Mouse (Mus musculus): ENCODE results near the gene Mrtfb. TPM values are rescaled to one million over a fixed set of nuclear protein-coding genes. Genes with fewer than 3 reads are reported as not detected.

Gene Mrtfb
- polyA plus RNA-seq, 1 experiment from 2014 or later: 22.4 TPM

GRCm38 (mm10) chr16:13422522-13422921, 166.2 kb downstream of the Mrtfb start:
- DNase-seq (ENCODE audit: low spot score) (no peak), ATAC-seq (replicated peaks; ENCODE audit: low FRiP score) (no peak)
- Histone ChIP-seq H3K4me2 (ENCODE audit: low read depth, low read length, severe bottlenecking) (no peak overlapping the region), H3K27ac (ENCODE audit: low read depth, low read length) (no peak overlapping the region), H3K27me3 (ENCODE audit: control insufficient read depth, insufficient read depth, low read length) (no peaks in the 10 kb centered on the region), H3K4me3 (ENCODE audit: low read depth, low read length) (no peak overlapping the region), H3K9ac (ENCODE audit: low read length) (no peak overlapping the region), H3K4me1 (replicated peaks; ENCODE audit: control insufficient read depth, insufficient read depth, low read length) (no peaks in the 10 kb centered on the region), H3K9me3 (ENCODE audit: control insufficient read depth, low read length) (no peaks in the 10 kb centered on the region), H3K36me3 (ENCODE audit: control insufficient read depth, insufficient read depth, low read length) (no peaks in the 10 kb centered on the region)
- WGBS: 94% methylated on average over 3 of the region's 3 CpGs

- Histone ChIP-seq H3K4me3 (ENCODE audit: low read depth, low read length) (no peak overlapping the region), H3K4me2 (ENCODE audit: low read depth, low read length, severe bottlenecking) (no peak overlapping the region), H3K9me3 (ENCODE audit: control insufficient read depth, low read length) (no peaks in the 10 kb centered on the region), H3K27me3 (ENCODE audit: control insufficient read depth, insufficient read depth, low read length) (no peaks in the 10 kb centered on the region), H3K9ac (ENCODE audit: low read length) (no peak overlapping the region), H3K27ac (ENCODE audit: low read depth, low read length) (no peak overlapping the region), H3K4me1 (replicated peaks; ENCODE audit: control insufficient read depth, insufficient read depth, low read length) (no peaks in the 10 kb centered on the region), H3K36me3 (ENCODE audit: control insufficient read depth, insufficient read depth, low read length) (no peaks in the 10 kb centered on the region)
- 85% methylated on average over 8 of the region's 8 CpGs for WGBS
- ATAC-seq (replicated peaks; ENCODE audit: low FRiP score) (no peak), DNase-seq (ENCODE audit: low spot score) (no peak)
Measured at GRCm38 (mm10) chr16:13423587-13424355, 167.5 kb downstream of the Mrtfb start.

GRCm38 (mm10) chr16:13425804-13426203, 169.5 kb downstream of the Mrtfb start:
- H3K4me3 ChIP-seq (ENCODE audit: low read depth, low read length): no peak overlapping the region
- H3K4me2 ChIP-seq (ENCODE audit: low read depth, low read length, severe bottlenecking): no peak overlapping the region
- no peaks in the 10 kb centered on the region for H3K4me1 ChIP-seq (replicated peaks; ENCODE audit: control insufficient read depth, insufficient read depth, low read length)
- H3K36me3 ChIP-seq (ENCODE audit: control insufficient read depth, insufficient read depth, low read length): no peaks in the 10 kb centered on the region
- no peaks in the 10 kb centered on the region for H3K9me3 ChIP-seq (ENCODE audit: control insufficient read depth, low read length)
- 95% methylated on average over 6 of the region's 6 CpGs for WGBS
- H3K9ac ChIP-seq (ENCODE audit: low read length): no peak overlapping the region
- no peaks in the 10 kb centered on the region for H3K27me3 ChIP-seq (ENCODE audit: control insufficient read depth, insufficient read depth, low read length)
- DNase-seq (ENCODE audit: low spot score): no peak
- no peak for ATAC-seq (replicated peaks; ENCODE audit: low FRiP score)
- H3K27ac ChIP-seq (ENCODE audit: low read depth, low read length): no peak overlapping the region

GRCm38 (mm10) chr16:13426831-13427589, 170.7 kb downstream of the Mrtfb start:
- H3K27me3 ChIP-seq (ENCODE audit: control insufficient read depth, insufficient read depth, low read length): no peaks in the 10 kb centered on the region
- H3K27ac ChIP-seq (ENCODE audit: low read depth, low read length): no peak overlapping the region
- no peaks in the 10 kb centered on the region for H3K9me3 ChIP-seq (ENCODE audit: control insufficient read depth, low read length)
- H3K4me1 ChIP-seq (replicated peaks; ENCODE audit: control insufficient read depth, insufficient read depth, low read length): no peaks in the 10 kb centered on the region
- H3K4me3 ChIP-seq (ENCODE audit: low read depth, low read length): no peak overlapping the region
- H3K4me2 ChIP-seq (ENCODE audit: low read depth, low read length, severe bottlenecking): no peak overlapping the region
- DNase-seq (ENCODE audit: low spot score) (no peak), ATAC-seq (replicated peaks; ENCODE audit: low FRiP score) (no peak)
- H3K36me3 ChIP-seq (ENCODE audit: control insufficient read depth, insufficient read depth, low read length): no peaks in the 10 kb centered on the region
- H3K9ac ChIP-seq (ENCODE audit: low read length): no peak overlapping the region
- 90% methylated on average over 10 of the region's 10 CpGs for WGBS

- H3K27ac ChIP-seq (ENCODE audit: low read depth, low read length): no peak overlapping the region
- no peaks in the 10 kb centered on the region for H3K4me1 ChIP-seq (replicated peaks; ENCODE audit: control insufficient read depth, insufficient read depth, low read length)
- H3K4me3 ChIP-seq (ENCODE audit: low read depth, low read length): no peak overlapping the region
- H3K4me2 ChIP-seq (ENCODE audit: low read depth, low read length, severe bottlenecking): no peak overlapping the region
- no peaks in the 10 kb centered on the region for H3K36me3 ChIP-seq (ENCODE audit: control insufficient read depth, insufficient read depth, low read length)
- no peaks in the 10 kb centered on the region for H3K9me3 ChIP-seq (ENCODE audit: control insufficient read depth, low read length)
- H3K27me3 ChIP-seq (ENCODE audit: control insufficient read depth, insufficient read depth, low read length): no peaks in the 10 kb centered on the region
- WGBS: 77% methylated on average over 5 of the region's 5 CpGs
- no peak for ATAC-seq (replicated peaks; ENCODE audit: low FRiP score)
- no peak for DNase-seq (ENCODE audit: low spot score)
- no peak overlapping the region for H3K9ac ChIP-seq (ENCODE audit: low read length)
Measured at GRCm38 (mm10) chr16:13428077-13428476, 171.8 kb downstream of the Mrtfb start.

DNA sequence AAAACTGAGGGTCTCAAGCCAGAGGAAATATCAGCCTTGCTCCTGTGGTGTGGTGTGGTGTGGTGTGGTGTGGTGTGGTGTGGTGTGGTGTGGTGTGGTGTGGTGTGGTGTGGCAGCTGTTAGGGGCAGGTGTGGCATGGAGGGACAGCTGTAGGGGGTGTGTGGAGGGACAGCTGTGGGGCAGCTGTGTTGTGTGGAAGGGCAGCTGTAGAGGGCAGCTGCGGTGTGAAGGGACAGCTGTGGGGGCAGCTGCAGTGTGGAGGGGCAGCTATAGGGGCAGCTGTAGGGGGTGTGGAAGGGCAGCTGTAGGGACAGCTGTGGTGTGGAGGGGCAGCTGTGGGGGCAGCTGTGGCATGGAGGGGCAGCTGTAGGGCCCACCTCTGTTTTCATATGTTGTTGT, 172.5 kb downstream of the Mrtfb start:
- ATAC-seq (replicated peaks; ENCODE audit: low FRiP score) (no peak), DNase-seq (ENCODE audit: low spot score) (no peak)
- Histone ChIP-seq H3K27me3 (ENCODE audit: control insufficient read depth, insufficient read depth, low read length) (no peaks in the 10 kb centered on the region), H3K9me3 (ENCODE audit: control insufficient read depth, low read length) (no peaks in the 10 kb centered on the region), H3K36me3 (ENCODE audit: control insufficient read depth, insufficient read depth, low read length) (no peaks in the 10 kb centered on the region), H3K9ac (ENCODE audit: low read length) (no peak overlapping the region), H3K27ac (ENCODE audit: low read depth, low read length) (no peak overlapping the region), H3K4me1 (replicated peaks; ENCODE audit: control insufficient read depth, insufficient read depth, low read length) (no peaks in the 10 kb centered on the region), H3K4me3 (ENCODE audit: low read depth, low read length) (no peak overlapping the region), H3K4me2 (ENCODE audit: low read depth, low read length, severe bottlenecking) (no peak overlapping the region)
- WGBS: 100% methylated on average over 1 of the region's 1 CpGs

DNA sequence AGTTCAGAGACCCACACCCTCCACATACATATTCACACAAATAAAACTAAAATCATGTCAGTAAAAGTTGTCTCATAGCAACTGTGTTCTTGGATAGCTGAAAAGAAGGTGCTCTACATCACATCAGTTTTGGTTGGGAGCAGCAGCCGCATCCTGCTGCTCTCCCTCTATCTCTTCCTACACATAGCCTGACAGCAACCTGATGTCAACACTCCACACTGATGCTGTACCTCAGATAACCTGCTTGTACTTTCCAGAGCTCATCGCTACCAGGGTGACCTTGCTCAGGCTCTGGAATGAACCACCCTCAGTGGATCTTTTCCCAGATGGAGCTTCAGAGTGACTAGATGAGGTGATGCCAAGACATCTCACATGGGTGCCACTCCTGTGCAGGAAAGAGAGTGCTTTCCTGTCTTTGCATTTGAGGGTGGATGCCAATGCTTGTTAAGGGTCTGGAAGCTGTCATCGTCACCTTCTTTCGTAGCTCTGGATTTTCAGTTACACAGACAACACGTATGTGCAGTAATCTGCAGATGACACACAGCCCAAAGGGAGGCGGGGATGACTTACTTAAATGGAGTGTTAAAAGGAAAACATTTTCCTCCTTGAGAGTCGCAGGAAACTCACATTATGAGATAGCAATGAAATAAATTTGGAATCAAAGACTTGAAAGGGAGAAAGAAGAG, 173.8 kb downstream of the Mrtfb start:
- Histone ChIP-seq H3K4me3 (ENCODE audit: low read depth, low read length) (no peak overlapping the region), H3K27me3 (ENCODE audit: control insufficient read depth, insufficient read depth, low read length) (no peaks in the 10 kb centered on the region), H3K9ac (ENCODE audit: low read length) (no peak overlapping the region), H3K27ac (ENCODE audit: low read depth, low read length) (no peak overlapping the region), H3K4me1 (replicated peaks; ENCODE audit: control insufficient read depth, insufficient read depth, low read length) (no peaks in the 10 kb centered on the region), H3K9me3 (ENCODE audit: control insufficient read depth, low read length) (no peaks in the 10 kb centered on the region), H3K36me3 (ENCODE audit: control insufficient read depth, insufficient read depth, low read length) (no peaks in the 10 kb centered on the region), H3K4me2 (ENCODE audit: low read depth, low read length, severe bottlenecking) (no peak overlapping the region)
- ATAC-seq (replicated peaks; ENCODE audit: low FRiP score) (no peak), DNase-seq (ENCODE audit: low spot score) (no peak)
- 90% methylated on average over 7 of the region's 7 CpGs for WGBS

DNA sequence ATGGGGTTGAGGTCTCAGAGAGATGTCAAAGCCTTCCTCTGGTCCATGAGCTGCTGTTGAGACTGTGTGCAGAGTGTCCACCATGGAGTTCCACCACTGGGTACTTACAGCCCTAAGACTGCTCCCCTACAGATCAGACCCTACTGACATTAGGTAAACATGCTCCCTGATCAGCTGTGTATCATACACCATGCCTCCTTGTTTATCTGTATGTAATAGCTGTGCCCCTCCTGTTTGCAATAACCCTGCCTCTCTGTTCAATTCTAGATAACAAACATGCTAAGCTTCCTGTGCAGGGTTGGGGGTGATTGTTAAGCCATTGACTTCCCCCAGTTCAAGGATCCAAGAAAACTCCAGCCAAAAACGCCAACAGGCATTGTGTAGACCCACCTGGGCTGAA, 174.7 kb downstream of the Mrtfb start:
- Histone ChIP-seq H3K4me1 (replicated peaks; ENCODE audit: control insufficient read depth, insufficient read depth, low read length) (no peaks in the 10 kb centered on the region), H3K4me3 (ENCODE audit: low read depth, low read length) (no peak overlapping the region), H3K36me3 (ENCODE audit: control insufficient read depth, insufficient read depth, low read length) (no peaks in the 10 kb centered on the region), H3K27ac (ENCODE audit: low read depth, low read length) (no peak overlapping the region), H3K9me3 (ENCODE audit: control insufficient read depth, low read length) (no peaks in the 10 kb centered on the region), H3K4me2 (ENCODE audit: low read depth, low read length, severe bottlenecking) (no peak overlapping the region), H3K27me3 (ENCODE audit: control insufficient read depth, insufficient read depth, low read length) (no peaks in the 10 kb centered on the region), H3K9ac (ENCODE audit: low read length) (no peak overlapping the region)
- DNase-seq (ENCODE audit: low spot score) (no peak), ATAC-seq (replicated peaks; ENCODE audit: low FRiP score) (no peak)
- WGBS: 71% methylated on average over 1 of the region's 1 CpGs
